ENCODE assay signal across 1 mouse cellular context in the genomic region with DNA sequence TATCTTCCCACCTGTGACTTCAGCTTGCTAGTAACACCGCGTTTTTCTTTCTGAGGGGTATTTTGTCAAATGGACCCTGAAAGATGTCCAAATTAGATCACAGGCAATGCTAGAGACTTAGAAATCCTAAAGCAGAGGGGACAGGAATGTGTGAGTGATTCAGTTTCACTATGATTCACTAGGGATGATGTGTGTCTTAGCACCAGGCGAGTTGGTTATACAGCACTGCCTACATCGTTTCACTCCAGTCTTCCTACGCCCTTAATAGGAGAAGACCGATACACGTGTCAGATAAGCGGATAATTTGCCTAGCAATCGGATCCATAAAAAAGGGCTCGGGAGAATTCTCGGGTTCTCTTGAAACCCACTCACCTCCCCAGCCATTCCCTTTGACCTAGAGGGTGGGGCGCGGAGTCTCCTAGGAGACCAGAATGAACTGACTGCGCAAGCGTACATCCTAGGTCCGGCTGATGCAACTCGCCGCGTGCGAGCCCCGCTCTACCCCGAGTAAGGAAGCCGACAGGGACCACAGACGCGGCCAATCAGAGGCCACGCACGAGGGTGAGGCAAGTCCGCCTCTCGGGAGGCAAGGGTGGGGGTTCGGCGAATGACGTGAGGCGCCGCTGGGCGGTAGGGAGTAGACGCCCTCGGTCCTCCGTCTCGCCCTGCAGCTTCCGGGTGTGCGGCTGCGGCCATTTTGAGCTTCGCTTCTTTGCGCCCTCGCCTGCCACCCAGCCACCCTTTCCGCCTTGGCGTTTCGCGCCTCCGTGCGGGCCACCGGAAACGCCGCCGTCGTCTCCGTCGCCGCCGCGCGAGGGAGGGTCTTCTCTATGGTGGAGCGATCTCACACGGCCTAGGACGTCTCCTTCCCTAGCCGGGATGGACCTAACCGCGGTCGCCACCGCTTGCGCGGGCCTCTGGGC.
A peak's percentile ranks its signal among the peaks of the same experiment; 100 is the strongest.
TF ChIP-seq lines count a peak whose summit lies in the region.

Ppp1r15b (plus strand) TSS at position 506 of the 923 bp plus-strand sequence.

TF ChIP-seq in MEL, 35 proteins besides CTCF, POLR2A, EP300 and RAD21 (continued from another document):
- TF ChIP-seq MEF2A (IDR thresholded peaks at IDR 0.05; ENCODE audit: extremely low read depth, insufficient replicate concordance, low read depth, low read length, poor library complexity, severe bottlenecking) (0 out of 2 replicates have a peak, but pooled peaks have one; percentile 37), CHD2 (IDR thresholded peaks at IDR 0.05; ENCODE audit: low read length) (no peak), NRF1 (IDR thresholded peaks at IDR 0.05; ENCODE audit: insufficient read depth, low read depth, low read length, poor library complexity, severe bottlenecking) (peak; percentile 74), TCF12 (IDR thresholded peaks at IDR 0.05; ENCODE audit: low read depth, low read length) (peak; percentile 80; the same call in 1 of the 2 replicates), ZMIZ1 (IDR thresholded peaks at IDR 0.05; ENCODE audit: low read depth, low read length) (peak; percentile 88), CHD1 (IDR thresholded peaks at IDR 0.05; ENCODE audit: low read depth, low read length) (no peak), USF2 (IDR thresholded peaks at IDR 0.05; ENCODE audit: borderline replicate concordance in 1 of 2, insufficient read depth in 1 of 2, low read depth in 1 of 2, low read length in 2 of 2) (no peak), RCOR1 (IDR thresholded peaks at IDR 0.05; ENCODE audit: low read depth, low read length) (peak; percentile 55; the same call in 1 of the 2 replicates), ZNF384 (IDR thresholded peaks at IDR 0.05; ENCODE audit: low read depth, low read length) (no peak), GABPA (IDR thresholded peaks at IDR 0.05; ENCODE audit: low read depth, low read length) (no peak), TAL1 (IDR thresholded peaks at IDR 0.05; ENCODE audit: low read length) (no peak), SMC3 (IDR thresholded peaks at IDR 0.05; ENCODE audit: low read depth, low read length) (no peak), POLR2AphosphoS2 (IDR thresholded peaks at IDR 0.05; ENCODE audit: low read length) (peak; percentile 75), SIN3A (IDR thresholded peaks at IDR 0.05; ENCODE audit: low read length) (peak; percentile 92), UBTF (IDR thresholded peaks at IDR 0.05; ENCODE audit: borderline replicate concordance, insufficient read depth, low read depth, low read length) (no peak), BHLHE40 (IDR thresholded peaks at IDR 0.05; ENCODE audit: borderline replicate concordance, low read depth, low read length) (0 out of 2 replicates have a peak, but pooled peaks have one; percentile 53), MAX (IDR thresholded peaks at IDR 0.05; ENCODE audit: low read length) (peak; percentile 98)
TF ChIP-seq in MEL: peak in this region for 21.
